Mouse (Mus musculus): Measurements from ENCODE around the gene Tmc5.

Gene Tmc5

GRCm38 (mm10) chr7:118597201-118597600 is at the start of gene Tmc5:
TSS of gene Tmc5 (plus strand) at chr7:118597297.
- no peak for DNase-seq

- DNase-seq = no peak
Measured at GRCm38 (mm10) chr7:118547451-118547850, 49.6 kb upstream of the Tmc5 start.

- no peak for DNase-seq
Measured at GRCm38 (mm10) chr7:118553881-118554280, 43.2 kb upstream of the Tmc5 start.

GRCm38 (mm10) chr7:118554290-118554689 is 42.8 kb upstream of the Tmc5 start:
- DNase-seq = no peak

- no peak for DNase-seq
Measured at GRCm38 (mm10) chr7:118569121-118569543, 28.0 kb upstream of the Tmc5 start.

GRCm38 (mm10) chr7:118571350-118571749 is 25.7 kb upstream of the Tmc5 start:
- DNase-seq = no peak

- no peak for DNase-seq
Measured at GRCm38 (mm10) chr7:118572039-118572438, 25.1 kb upstream of the Tmc5 start.

- DNase-seq = no peak
Measured at GRCm38 (mm10) chr7:118578269-118578668, 18.8 kb upstream of the Tmc5 start.

- no peak for DNase-seq
Measured at GRCm38 (mm10) chr7:118579938-118580337, 17.2 kb upstream of the Tmc5 start.

GRCm38 (mm10) chr7:118583821-118584220 is 13.3 kb upstream of the Tmc5 start:
- DNase-seq = no peak

GRCm38 (mm10) chr7:118584257-118584907 is 12.7 kb upstream of the Tmc5 start, which contains the start of gene Tmc7:
TSS of gene Tmc7 (minus strand) at chr7:118584736.
- DNase-seq = peak; percentile 91

GRCm38 (mm10) chr7:118584926-118585325 is 12.2 kb upstream of the Tmc5 start:
- no peak for DNase-seq

- DNase-seq = peak; percentile 90 to 91
Measured at GRCm38 (mm10) chr7:118585856-118586255, 11.2 kb upstream of the Tmc5 start.

- DNase-seq = no peak
Measured at GRCm38 (mm10) chr7:118590726-118591305, 6.3 kb upstream of the Tmc5 start.

GRCm38 (mm10) chr7:118592146-118592545 is 5.0 kb upstream of the Tmc5 start:
- DNase-seq = no peak

- DNase-seq = peak; percentile 44 to 57
Measured at GRCm38 (mm10) chr7:118593567-118594407, 3.3 kb upstream of the Tmc5 start.

- no peak for DNase-seq
Measured at GRCm38 (mm10) chr7:118594611-118595010, 2.5 kb upstream of the Tmc5 start.

- DNase-seq = peak; percentile 98 to 100
Measured at GRCm38 (mm10) chr7:118595228-118595627, 1.9 kb upstream of the Tmc5 start.

GRCm38 (mm10) chr7:118596271-118596670 is 826 bp upstream of the Tmc5 start:
- DNase-seq = no peak

- DNase-seq = no peak
Measured at GRCm38 (mm10) chr7:118599954-118600631, 3.0 kb downstream of the Tmc5 start.

- DNase-seq = no peak
Measured at GRCm38 (mm10) chr7:118604842-118605241, 7.7 kb downstream of the Tmc5 start.

GRCm38 (mm10) chr7:118609815-118610214 is 12.7 kb downstream of the Tmc5 start:
- no peak for DNase-seq

- DNase-seq = no peak
Measured at GRCm38 (mm10) chr7:118610721-118611120, 13.6 kb downstream of the Tmc5 start.

All from cerebellum, postnatal 14 days (tissue).